Mouse (Mus musculus) left cerebral cortex, postnatal 10 days (tissue): ENCODE measurements at regions not wholly inside any gene's neighbourhood (a gene's known extent, or its start where the extent isn't known, plus 50 kb on each side); places are given as distances from the start of the nearest gene placed in this dataset.

ENCODE experiments used
- DNase-seq, 2 experiments: peaks; one replicate each; pipeline ENCODE4 v3.0.0; 2021 to 2022; ENCODE audit warnings: low spot score in 2 of 2, mixed read lengths in 1 of 2; ENCODE audit errors: extremely low spot score in 1 of 2
- intact Hi-C: fragments of 180-260 bp; cut with DNase I; formaldehyde crosslinking; loops from one replicate; pipeline ENCODE4 v1.15.1; 2025

GRCm38 (mm10) chr5:83890619-83891185 is 526.5 kb downstream of the Epha5 start:
- DNase-seq: no peak
- intact Hi-C loops: no loop called here

GRCm38 (mm10) chr5:83872052-83872451 is 517.1 kb upstream of the Tecrl start:
- intact Hi-C loops: no loop called here
- no peak for DNase-seq

DNA sequence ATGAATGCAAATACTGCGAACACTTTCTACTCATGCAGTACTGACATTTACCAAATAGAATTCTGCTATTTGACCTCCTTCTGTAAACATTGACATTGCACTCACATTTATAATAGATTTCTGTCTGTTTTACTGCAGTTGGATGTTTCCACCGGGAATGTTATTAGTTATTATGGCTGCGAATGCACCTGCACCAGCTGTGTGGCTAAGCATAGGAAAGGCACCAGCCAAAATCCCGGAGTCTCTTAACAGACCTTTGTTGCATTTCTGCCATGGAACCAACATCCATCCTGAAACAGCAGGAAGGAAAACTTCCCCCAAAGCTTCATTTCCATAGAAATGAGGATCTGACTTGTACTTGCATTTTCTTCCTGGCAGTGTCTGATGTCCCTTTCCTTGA is 513.4 kb upstream of the Tecrl start:
- no peak for DNase-seq
- intact Hi-C loops: no loop called here

- intact Hi-C loops: no loop called here
- no peak for DNase-seq
These were observed 506.7 kb upstream of the Tecrl start for GRCm38 (mm10) chr5:83861674-83862073.

- intact Hi-C loops: no loop called here
- no peak for DNase-seq
These were observed 497.0 kb upstream of the Tecrl start for GRCm38 (mm10) chr5:83852022-83852421.

DNA sequence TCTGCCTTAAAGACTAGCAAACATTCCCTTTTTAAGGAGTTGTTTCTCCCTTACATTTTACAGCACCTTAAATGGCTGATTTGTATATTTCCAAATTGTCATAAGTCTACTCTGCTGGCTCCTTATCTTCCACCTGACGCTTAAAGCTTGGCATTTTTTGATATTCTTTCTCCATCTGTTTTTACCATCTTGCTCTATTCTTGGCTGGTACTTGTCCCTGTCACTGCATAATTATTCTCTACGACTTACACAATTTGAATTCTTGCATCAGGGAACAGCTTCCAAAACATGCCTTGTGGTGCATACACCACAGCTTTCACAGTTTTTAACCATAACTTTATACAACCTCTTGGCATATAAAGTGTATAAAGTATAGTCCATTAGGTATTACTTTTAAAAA is 471.6 kb upstream of the Tecrl start:
- DNase-seq: peak in 1 of 2 experiments; percentile 2
- intact Hi-C loops: no loop called here

DNA sequence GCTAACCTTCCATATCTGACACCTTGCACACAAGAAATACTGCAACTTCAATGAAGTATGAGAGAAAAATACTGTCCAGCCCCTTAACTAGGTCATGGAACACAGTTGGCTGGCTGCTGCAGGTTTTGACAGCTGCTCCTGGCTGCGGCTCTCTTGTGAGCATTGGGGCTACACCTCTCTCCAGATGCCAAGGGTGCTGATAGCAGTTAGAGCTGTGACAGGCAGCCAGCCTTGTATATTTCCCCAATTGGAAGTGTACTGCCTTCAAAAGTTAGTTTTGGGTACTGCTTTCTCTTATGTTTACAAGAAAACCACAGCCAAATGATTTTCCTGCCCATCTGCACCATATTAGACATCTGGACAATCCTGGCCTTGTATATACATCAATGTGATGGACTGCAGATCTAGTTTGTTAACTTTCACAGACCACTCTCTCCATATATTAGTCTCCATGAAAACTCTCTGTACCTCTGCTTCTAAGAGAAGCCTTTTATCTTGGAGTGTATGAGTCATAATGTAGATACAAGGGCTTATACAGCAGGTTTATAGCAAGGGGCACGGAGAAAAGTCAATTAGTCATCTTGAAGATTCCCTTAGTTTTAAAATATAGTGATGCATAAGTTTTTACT is 470.0 kb upstream of the Tecrl start:
- intact Hi-C loops: no loop called here
- DNase-seq: peak in 1 of 2 experiments; percentile 15

DNA sequence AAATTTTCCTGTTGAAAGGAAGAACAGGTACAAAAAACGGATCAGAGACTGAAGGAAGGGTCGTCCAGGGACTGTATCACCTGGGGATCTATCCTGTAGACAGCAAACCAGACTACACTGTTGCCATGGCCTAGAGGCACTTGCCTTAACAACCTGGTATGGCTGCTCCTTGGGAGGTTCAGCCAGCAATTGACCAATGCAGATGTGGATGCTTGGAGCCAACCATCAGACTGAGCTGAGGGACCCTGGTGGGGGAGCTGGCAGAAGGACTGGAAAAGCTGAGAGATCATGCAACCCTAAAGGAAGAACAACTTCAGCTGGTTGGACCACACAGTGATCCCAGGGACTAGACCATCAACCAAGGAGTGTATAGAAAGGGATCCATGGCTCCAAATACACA is 456.3 kb upstream of the Tecrl start:
- intact Hi-C loops: no loop called here
- no peak for DNase-seq

- DNase-seq: no peak
- intact Hi-C loops: no loop called here
These were observed 445.0 kb upstream of the Tecrl start for GRCm38 (mm10) chr5:83800028-83800427.

- intact Hi-C loops: no loop called here
- DNase-seq: no peak
These were observed 425.4 kb upstream of the Tecrl start for GRCm38 (mm10) chr5:83780419-83780818.

DNA sequence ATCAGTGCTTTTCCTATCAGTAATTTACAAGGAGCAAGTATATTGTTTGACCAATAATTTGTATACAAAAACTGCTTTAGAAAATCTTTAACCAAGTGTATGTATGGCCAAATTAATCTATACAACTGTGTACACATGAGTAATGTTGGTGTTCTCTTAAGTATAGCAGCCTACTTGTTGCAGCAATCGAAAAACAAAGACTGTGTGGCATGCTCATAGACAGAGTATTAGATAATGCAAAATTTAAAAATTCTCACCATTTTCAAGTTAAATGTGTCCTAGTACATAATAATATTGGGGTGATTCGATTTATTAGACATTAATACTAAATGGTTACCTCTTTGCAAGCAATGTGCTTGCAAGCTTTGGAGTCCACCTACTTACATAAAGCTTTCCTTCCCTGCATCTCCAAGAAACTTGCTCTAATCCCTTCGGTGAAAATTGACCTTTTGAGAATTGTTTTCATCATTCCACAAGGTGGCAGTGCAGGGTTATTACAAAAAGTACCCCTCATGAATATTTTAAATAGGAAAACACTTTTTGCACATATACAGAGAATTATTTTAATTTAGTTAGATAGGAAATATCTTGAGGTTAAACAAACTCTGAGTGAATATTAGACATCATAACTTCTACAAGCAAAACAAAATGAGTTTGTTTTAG is 423.4 kb upstream of the Tecrl start:
- intact Hi-C loops: no loop called here
- DNase-seq: peak in 1 of 2 experiments; percentile 24

DNA sequence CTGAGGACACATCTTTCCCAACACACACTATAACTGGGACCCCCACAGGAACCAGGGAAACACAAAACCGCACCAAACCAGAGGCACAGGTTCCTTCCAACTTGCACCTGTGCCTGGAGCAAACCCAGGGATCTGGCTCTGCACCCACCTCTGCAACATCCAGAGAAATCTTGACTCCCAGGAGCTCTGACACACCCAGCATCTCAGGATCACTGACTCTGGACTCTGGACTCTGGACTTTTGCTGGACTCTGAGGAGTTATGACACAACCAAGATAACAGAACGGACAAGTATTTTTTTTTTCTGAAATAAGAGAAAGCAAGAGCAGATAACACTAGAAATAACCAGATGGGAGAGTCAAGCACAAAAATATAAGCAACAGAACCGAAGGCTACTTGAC is 386.9 kb upstream of the Tecrl start:
- intact Hi-C loops: no loop called here
- no peak for DNase-seq

DNA sequence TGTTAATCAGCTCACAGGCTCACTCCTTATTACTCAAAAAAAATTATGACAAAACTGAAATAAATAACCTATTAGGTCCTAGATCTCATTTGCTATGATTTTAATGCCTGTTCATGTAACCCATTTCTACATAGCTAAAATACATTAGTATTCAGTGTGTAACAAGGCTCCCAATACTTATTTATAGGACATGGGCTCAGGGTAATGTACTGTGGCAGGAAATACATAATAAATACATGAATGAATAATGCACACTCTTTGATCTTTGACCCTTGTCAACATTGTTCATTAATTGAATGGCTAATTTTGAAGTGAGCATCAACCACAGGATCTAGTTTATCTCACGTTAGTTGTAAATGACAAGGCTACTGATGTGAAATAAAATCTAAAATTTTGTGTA is 340.4 kb upstream of the Tecrl start:
- intact Hi-C loops: no loop called here
- DNase-seq: no peak

- intact Hi-C loops: no loop called here
- no peak for DNase-seq
These were observed 337.3 kb upstream of the Tecrl start for GRCm38 (mm10) chr5:83692286-83692685.

DNA sequence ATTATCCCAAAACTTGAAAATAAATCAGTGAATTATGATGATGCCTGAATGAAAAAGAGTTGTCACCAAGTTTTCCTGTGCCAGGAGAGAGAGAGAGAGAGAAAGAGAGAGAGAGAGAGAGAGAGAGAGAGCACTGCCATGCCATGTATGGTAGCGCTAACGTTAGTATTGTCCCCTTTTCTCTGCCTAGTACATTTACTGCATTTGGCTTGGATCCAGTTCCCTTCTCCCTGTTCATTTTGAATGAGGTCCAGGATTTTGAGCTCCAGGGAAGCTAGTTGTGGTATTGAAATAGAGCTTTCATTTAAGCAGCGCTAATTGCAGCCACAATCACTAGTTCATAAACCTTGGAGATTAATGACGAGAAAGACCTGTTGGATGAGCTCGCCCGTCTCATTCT is 323.4 kb upstream of the Tecrl start:
- peak in 1 of 2 experiments; percentile 4 for DNase-seq
- intact Hi-C loops: no loop called here

GRCm38 (mm10) chr5:83659091-83659490 is 304.1 kb upstream of the Tecrl start:
- intact Hi-C loops: no loop called here
- DNase-seq: no peak

- DNase-seq: no peak
- intact Hi-C loops: no loop called here
These were observed 296.3 kb upstream of the Tecrl start for GRCm38 (mm10) chr5:83651329-83651728.

DNA sequence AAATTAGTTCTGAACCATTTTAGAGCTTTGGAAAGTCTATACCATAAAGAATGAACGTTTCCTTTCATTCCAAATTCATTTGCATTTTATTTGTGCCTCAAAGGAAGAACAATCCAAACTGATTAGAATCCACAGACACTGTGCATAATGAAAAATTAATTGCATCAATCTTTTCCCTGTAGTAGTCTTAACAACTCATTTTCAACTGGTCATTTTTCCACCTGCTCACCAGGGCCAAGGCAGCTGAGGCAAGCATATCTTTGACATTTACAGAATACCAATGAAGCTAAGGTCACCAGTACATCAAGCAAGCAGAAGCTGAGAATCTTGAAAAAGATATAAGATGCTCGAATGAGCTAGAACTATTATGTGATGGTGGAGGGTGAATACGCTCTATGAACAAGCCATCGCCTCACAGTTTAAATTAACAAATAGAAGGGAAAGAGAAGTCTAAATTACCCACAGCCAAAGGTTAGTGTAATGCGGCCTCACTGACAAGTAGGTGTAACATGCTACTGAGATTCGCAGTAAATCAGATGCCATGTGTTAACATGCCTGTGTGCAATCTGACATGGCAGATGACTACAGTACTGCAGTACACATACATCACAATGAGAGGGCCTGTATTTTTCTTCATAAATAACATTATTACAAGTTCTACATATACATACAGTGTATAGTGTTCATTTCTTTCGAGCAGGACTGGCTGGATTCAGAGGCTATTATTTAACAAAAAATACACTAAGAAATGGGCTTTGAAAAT is 267.8 kb upstream of the Tecrl start:
- intact Hi-C loops: no loop called here
- no peak for DNase-seq

GRCm38 (mm10) chr5:83610777-83611176 is 255.8 kb upstream of the Tecrl start:
- intact Hi-C loops: no loop called here
- no peak for DNase-seq

DNA sequence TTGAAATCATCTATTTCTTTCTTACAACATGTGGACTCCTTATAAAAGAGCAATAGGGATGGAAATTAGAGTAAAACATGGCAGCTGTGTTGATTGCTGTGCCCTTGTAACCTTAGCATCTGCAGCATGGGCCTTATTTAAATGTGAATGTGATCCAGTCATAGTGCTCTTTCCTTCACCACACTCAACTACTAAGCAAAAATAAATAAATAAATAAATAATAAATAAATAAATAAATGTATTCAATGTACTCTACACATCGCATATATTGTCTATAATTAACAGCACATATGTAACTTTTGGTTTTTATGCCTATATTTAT is 238.3 kb upstream of the Tecrl start:
- no peak for DNase-seq
- intact Hi-C loops: no loop called here
